Mouse (Mus musculus) stomach, postnatal 0 days (tissue): ENCODE measurements at regions not wholly inside any gene's neighbourhood (a gene's known extent, or its start where the extent isn't known, plus 50 kb on each side); places are given as distances from the start of the nearest gene placed in this dataset.

Source experiments
- ATAC-seq: fragments of 200-750 bp; cut with Nextera tagmentation; 2 replicates; pipeline ENCODE4 v1.8.0; 2017; ENCODE audit not compliant: low FRiP score, low TSS enrichment
- DNase-seq: peaks from one replicate; pipeline ENCODE4 v3.0.0-alpha.2; 2016; ENCODE audit warnings: low spot score
- H3K27ac ChIP-seq: fragments of 300-500 bp; sonication (generic); replicated peaks from 2 replicates; pipeline ENCODE4 v1.5.1; 2014; ENCODE audit warnings: mild to moderate bottlenecking, control low read depth
- H3K27me3 ChIP-seq: fragments of 300-500 bp; sonication (generic); 2 replicates; pipeline ENCODE4 v1.6.1; 2014; ENCODE audit warnings: low read length; ENCODE audit not compliant: control insufficient read depth, insufficient read depth
- H3K36me3 ChIP-seq: fragments of 300-500 bp; sonication (generic); 2 replicates; pipeline ENCODE4 v1.6.1; 2014; ENCODE audit warnings: low read length, mixed read lengths; ENCODE audit not compliant: control insufficient read depth, insufficient read depth
- H3K4me1 ChIP-seq: fragments of 300-500 bp; sonication (generic); replicated peaks from 2 replicates; pipeline ENCODE4 v1.6.1; 2014; ENCODE audit warnings: antibody characterized with exemption; ENCODE audit not compliant: control insufficient read depth, insufficient read depth
- H3K4me2 ChIP-seq: fragments of 300-500 bp; sonication (generic); replicated peaks from 2 replicates; pipeline ENCODE4 v1.6.1; 2014; ENCODE audit warnings: low read depth, mild to moderate bottlenecking, control low read depth, moderate library complexity
- H3K4me3 ChIP-seq: fragments of 300-500 bp; sonication (generic); 2 replicates; pipeline ENCODE4 v1.5.1; 2014; ENCODE audit warnings: low read depth, low read length, control low read depth
- H3K9ac ChIP-seq: fragments of 300-500 bp; sonication (generic); 2 replicates; pipeline ENCODE4 v1.6.1; 2014; ENCODE audit warnings: mild to moderate bottlenecking, low read length, control low read depth, mixed read lengths
- H3K9me3 ChIP-seq: fragments of 300-500 bp; sonication (generic); 2 replicates; pipeline ENCODE4 v1.6.1; 2016; ENCODE audit warnings: low read length; ENCODE audit not compliant: control insufficient read depth
- CTCF ChIP-seq: IDR thresholded peaks from 2 replicates; pipeline ENCODE4 v1.5.1; 2016; ENCODE audit warnings: antibody characterized with exemption, low read depth, mild to moderate bottlenecking, moderate library complexity
- EP300 ChIP-seq: optimal IDR thresholded peaks from 2 replicates; pipeline ENCODE3; 2016; ENCODE audit warnings: antibody characterized with exemption
- WGBS: fragments of 180-500 bp; shearing (Covaris S2); extraction: QIAGEN DNeasy Blood & Tissue Kit; methylation state at CpG from one replicate; pipeline ENCODE4 v1.1.7; 2014; 5-methylcytosine and 5-hydroxymethylcytosine counted together

GRCm38 (mm10) chr2:159053534-159053933 is 258.9 kb downstream of the Dhx35 start:
- H3K4me3 ChIP-seq = no peak overlapping the region
- TF ChIP-seq EP300 (no peak), CTCF (no peak)
- no peak overlapping the region for H3K4me2 ChIP-seq
- no peaks in the 10 kb centered on the region for H3K36me3 ChIP-seq
- H3K27ac ChIP-seq = no peak overlapping the region
- H3K9ac ChIP-seq = no peak overlapping the region
- no peak for DNase-seq
- H3K27me3 ChIP-seq = no peaks in the 10 kb centered on the region
- H3K4me1 ChIP-seq = no peaks in the 10 kb centered on the region
- 63% methylated on average over 10 of the region's 10 CpGs for WGBS
- no peaks in the 10 kb centered on the region for H3K9me3 ChIP-seq
- ATAC-seq = 0 out of 2 replicates have a peak, but pooled peaks have one; percentile 18

DNA sequence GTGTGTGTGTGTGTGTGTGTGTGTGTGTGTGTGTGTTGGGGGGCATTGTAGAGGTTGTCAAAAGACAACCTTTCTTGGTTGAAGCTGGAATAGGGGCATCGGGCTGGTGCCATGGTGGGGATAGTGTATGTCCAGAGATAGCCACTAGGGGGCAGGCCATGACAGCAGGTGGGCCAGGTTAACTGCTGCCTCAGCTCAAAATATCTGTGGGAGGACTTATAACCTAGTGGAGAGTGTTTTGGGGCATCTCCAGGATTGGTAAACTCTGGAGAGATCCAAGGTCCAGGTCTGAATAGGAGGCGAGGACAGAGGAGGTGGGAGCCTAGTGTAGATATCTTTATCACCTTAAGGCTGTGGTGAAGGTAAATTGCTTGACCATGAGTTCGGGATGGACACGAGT is 259.3 kb downstream of the Dhx35 start:
- DNase-seq = peak; percentile 70

GRCm38 (mm10) chr2:159054451-159054850 is 259.8 kb downstream of the Dhx35 start:
- no peak overlapping the region for H3K4me3 ChIP-seq
- no peaks in the 10 kb centered on the region for H3K9me3 ChIP-seq
- no peak overlapping the region for H3K4me2 ChIP-seq
- H3K27me3 ChIP-seq = no peaks in the 10 kb centered on the region
- no peaks in the 10 kb centered on the region for H3K36me3 ChIP-seq
- 64% methylated on average over 3 of the region's 3 CpGs for WGBS
- H3K4me1 ChIP-seq = no peaks in the 10 kb centered on the region
- H3K9ac ChIP-seq = no peak overlapping the region
- ATAC-seq (no peak), DNase-seq (no peak)
- H3K27ac ChIP-seq = no peak overlapping the region
- TF ChIP-seq CTCF (no peak), EP300 (no peak)

More for the DNA sequence above, 259.3 kb downstream of the Dhx35 start:
- no peaks in the 10 kb centered on the region for H3K9me3 ChIP-seq
- no peak overlapping the region for H3K9ac ChIP-seq
- 0 out of 2 replicates have a peak, but pooled peaks have one; percentile 53 for ATAC-seq
- no peaks in the 10 kb centered on the region for H3K27me3 ChIP-seq
- H3K36me3 ChIP-seq = no peaks in the 10 kb centered on the region
- H3K27ac ChIP-seq = no peak overlapping the region
- TF ChIP-seq CTCF = peak; percentile 93
- no peak for TF ChIP-seq EP300
- H3K4me2 ChIP-seq = no peak overlapping the region
- H3K4me1 ChIP-seq = no peaks in the 10 kb centered on the region
- H3K4me3 ChIP-seq = no peak overlapping the region
- 52% methylated on average over 4 of the region's 4 CpGs for WGBS

GRCm38 (mm10) chr2:159055780-159056179 is 261.2 kb downstream of the Dhx35 start:
- no peak for DNase-seq
- TF ChIP-seq EP300 (no peak), CTCF (no peak)
- Histone ChIP-seq H3K4me1 (no peaks in the 10 kb centered on the region), H3K36me3 (no peaks in the 10 kb centered on the region), H3K27me3 (no peaks in the 10 kb centered on the region), H3K27ac (no peak overlapping the region), H3K9me3 (no peaks in the 10 kb centered on the region), H3K4me3 (no peak overlapping the region), H3K4me2 (no peak overlapping the region), H3K9ac (no peak overlapping the region)
- WGBS = 55% methylated on average over 6 of the region's 6 CpGs
- ATAC-seq = no peak

- H3K4me1 ChIP-seq = no peaks in the 10 kb centered on the region
- H3K27ac ChIP-seq = no peak overlapping the region
- H3K9ac ChIP-seq = no peak overlapping the region
- H3K9me3 ChIP-seq = no peaks in the 10 kb centered on the region
- 50% methylated on average over 3 of the region's 3 CpGs for WGBS
- no peaks in the 10 kb centered on the region for H3K36me3 ChIP-seq
- DNase-seq (no peak), ATAC-seq (0 out of 2 replicates have a peak, but pooled peaks have one; percentile 18)
- H3K4me2 ChIP-seq = no peak overlapping the region
- no peaks in the 10 kb centered on the region for H3K27me3 ChIP-seq
- H3K4me3 ChIP-seq = no peak overlapping the region
- TF ChIP-seq EP300 = no peak
Observed at GRCm38 (mm10) chr2:159056960-159057359, 262.4 kb downstream of the Dhx35 start.

GRCm38 (mm10) chr2:159057506-159057905 is 262.9 kb downstream of the Dhx35 start:
- DNase-seq (no peak), ATAC-seq (no peak)
- Histone ChIP-seq H3K4me1 (no peaks in the 10 kb centered on the region), H3K36me3 (no peaks in the 10 kb centered on the region), H3K9me3 (no peaks in the 10 kb centered on the region), H3K27ac (no peak overlapping the region), H3K27me3 (no peaks in the 10 kb centered on the region), H3K4me2 (no peak overlapping the region), H3K9ac (no peak overlapping the region), H3K4me3 (no peak overlapping the region)
- no peak for TF ChIP-seq EP300
- no peak for TF ChIP-seq CTCF
- WGBS = 56% methylated on average over 5 of the region's 5 CpGs
